Mouse (Mus musculus): Measurements from ENCODE around the gene Narf. TPM values are rescaled to one million over a fixed set of nuclear protein-coding genes. Genes with fewer than 3 reads are reported as not detected.

The Narf gene
- polyA plus RNA-seq (2012; ENCODE audit: low replicate concordance) = 6.8 and 16.3 TPM in 2 replicates

DNA sequence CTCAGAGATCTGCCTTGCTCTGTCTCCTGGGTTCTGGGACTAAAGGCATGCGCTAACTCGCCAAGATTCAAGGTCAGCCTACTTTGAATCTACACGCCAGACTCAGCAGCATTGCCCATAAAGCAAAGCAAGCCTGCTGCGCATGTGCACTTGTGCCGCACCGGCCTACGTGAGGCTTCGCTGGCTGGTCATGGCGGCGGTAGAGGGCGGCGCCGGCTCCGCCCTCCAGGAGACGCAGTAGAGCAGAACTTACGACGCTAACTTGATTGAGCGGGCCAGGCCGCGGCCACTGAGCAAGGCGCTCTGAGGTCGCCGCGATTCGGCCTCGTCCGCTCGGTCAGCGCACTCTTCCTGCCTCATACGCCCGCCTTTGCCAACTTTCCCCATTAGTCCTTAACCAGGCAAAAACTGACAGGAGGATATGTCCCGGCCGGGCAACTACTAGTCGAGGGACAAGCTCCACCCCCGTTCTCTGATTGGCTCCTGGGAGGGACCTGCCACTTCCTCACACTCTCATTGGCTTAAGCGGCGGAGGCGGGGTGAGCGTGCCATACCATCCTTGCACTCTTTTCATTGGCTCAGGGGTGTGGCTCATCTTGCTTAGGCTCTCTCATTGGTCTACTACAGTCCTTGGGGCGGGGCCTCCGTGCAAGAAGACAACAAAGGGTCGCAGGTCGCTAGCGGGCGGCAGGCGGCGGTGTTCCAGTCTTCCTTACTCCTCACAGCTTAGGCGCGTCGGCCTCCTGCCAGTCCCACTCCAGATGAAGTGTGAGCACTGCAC is at the start of gene Narf:
Gene Narf, plus strand, starts transcription at position 690 of the 781 bp plus-strand sequence.

DNA sequence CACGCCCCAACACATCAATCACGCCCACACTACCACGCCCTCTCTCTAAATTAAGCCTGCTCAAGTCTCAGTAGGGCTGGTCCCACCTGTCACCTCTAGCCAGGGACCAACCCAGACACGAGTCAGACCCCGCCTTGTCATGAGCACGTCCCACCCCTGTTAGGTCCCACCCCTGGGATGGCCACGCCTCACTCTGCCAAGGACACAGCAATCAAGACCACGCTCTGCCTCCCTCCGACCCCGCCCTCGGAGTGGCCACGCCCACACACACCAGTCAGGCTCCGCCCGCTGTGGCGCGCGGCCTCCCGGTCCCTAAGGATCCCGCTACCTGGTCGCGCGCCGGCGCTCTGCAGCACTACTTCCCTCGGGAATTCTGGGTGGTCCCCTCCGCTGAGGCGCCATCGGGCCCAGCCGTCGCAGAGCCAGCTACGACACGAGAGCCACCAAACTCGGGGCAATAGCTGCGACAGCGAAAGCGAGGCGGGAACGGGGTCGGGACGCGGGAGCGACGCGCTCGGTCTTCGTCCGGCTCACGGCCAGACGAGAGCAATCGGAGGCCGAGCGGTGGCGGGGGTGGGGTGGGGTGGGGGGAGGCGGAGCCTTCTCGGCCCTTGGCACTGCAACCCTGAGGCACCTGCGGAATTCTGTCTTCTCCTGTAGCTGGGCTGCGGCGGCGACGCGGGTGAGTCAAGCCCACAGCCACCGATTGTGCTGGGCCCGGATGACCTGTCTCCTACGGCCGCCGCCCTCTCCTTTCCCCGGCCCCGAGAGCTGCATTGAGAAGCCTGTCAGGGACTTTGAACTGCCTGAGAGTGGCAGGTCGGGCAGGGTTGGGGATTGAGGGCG is 32.7 kb upstream of the Narf start, which contains the start of the genes Hexdc and Ogfod3:
Gene Hexdc, plus strand, starts transcription at position 273 of the 846 bp plus-strand sequence.
Gene Ogfod3, minus strand, starts transcription at position 551 of the 846 bp plus-strand sequence.

DNA sequence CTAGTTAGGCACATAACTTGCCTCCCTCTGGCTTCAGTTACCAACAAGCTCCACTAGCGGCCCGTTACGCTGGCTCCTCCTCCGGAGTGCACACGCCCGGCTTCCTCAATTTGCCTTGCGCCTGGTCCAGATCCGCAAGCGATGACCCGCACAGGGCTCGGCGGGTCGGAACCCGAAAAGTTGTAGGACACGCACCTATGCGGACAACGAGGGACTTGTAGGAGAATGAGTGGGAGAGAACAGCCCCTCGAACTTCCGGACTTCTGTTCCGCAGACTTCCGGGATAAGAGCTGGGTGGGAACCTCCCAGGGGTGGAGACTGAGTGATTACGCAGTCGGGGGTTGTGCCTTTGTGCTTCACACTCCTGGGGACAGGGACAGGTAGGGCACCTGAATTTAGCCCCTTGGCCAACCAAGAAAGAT is 8.0 kb upstream of the Narf start, which contains the start of gene Cybc1:
Gene Cybc1, minus strand, starts transcription at position 305 of the 422 bp plus-strand sequence.

DNA sequence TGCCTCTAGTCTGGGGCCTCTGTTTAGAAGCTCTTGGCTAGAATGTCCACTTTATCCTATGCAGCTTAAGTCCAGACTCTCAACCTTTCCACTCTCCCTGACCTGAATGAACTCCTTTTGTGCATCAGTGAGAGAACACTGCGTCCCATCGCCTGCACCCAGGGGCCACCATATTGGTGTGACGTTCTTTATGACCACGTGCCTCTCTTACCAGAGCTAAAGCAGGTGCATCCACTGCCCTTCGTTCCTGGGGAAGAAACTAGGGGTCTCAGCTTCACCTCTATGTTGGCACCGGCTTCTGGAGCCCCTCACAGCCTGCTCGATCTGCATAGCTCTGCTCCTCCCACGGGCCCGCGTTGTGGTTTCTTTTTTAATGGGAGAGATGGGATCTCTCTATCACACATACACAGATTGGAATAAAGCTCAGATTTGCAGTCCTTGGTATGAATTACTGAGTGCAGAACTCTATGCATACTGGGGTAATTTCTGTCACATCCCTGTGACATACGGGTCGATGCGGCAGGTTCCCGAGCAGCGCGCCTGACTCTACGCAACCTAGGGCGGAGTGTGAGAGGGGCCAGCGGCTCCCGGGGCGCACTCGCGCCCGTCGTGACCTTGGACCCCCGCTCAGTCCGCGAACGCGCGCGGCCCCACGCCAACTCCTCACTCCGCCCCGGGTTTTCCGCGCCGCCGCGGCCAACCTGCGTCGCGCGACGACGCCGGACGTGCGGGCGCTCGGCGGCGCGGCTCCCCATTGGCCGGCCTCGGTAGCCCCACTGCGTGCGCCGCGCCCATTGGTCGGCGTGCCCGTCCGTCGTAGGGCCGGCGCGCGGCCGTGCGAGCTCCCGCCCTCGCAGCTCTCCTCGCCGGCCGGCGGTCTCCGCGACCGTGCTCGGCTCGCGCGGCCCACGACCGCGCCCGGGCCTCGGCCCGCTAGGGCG is 22.4 kb downstream of the Narf start, which contains the start of gene Foxk2:
Gene Foxk2, plus strand, starts transcription at position 831 of the 941 bp plus-strand sequence.

Other genes starting within 250 kb of the Narf start
- 102 and 115 TPM in 2 replicates for gene Csnk1d, start 245.9 kb upstream of the Narf start, polyA plus RNA-seq (2012; ENCODE audit: low replicate concordance)
- gene Cd7, start 197.8 kb upstream of the Narf start, polyA plus RNA-seq (2012; ENCODE audit: low replicate concordance) = 3.7 and 14.9 TPM in 2 replicates
- not detected in 2 replicates for gene Sectm1b, start 173.7 kb upstream of the Narf start, polyA plus RNA-seq (2012; ENCODE audit: low replicate concordance)
- gene Sectm1a, start 156.0 kb upstream of the Narf start, polyA plus RNA-seq (2012; ENCODE audit: low replicate concordance) = not detected in 2 replicates
- gene Tex19.2, start 118.6 kb upstream of the Narf start, polyA plus RNA-seq (2012; ENCODE audit: low replicate concordance) = not detected in 2 replicates
- gene Tex19.1, start 91.1 kb upstream of the Narf start, polyA plus RNA-seq (2012; ENCODE audit: low replicate concordance) = not detected in 2 replicates
- gene Uts2r, start 77.0 kb upstream of the Narf start, polyA plus RNA-seq (2012; ENCODE audit: low replicate concordance) = not detected in 2 replicates
- gene Hexdc, start 32.8 kb upstream of the Narf start, polyA plus RNA-seq (2012; ENCODE audit: low replicate concordance) = 7.4 and 12.8 TPM in 2 replicates
- gene Ogfod3, start 32.5 kb upstream of the Narf start, polyA plus RNA-seq (2012; ENCODE audit: low replicate concordance) = 4.3 and 9.0 TPM in 2 replicates
- gene Cybc1, start 7.9 kb upstream of the Narf start, polyA plus RNA-seq (2012; ENCODE audit: low replicate concordance) = 10.0 and 19.4 TPM in 2 replicates
- 39.0 and 51.3 TPM in 2 replicates for gene Foxk2, start 22.7 kb downstream of the Narf start, polyA plus RNA-seq (2012; ENCODE audit: low replicate concordance)
- 5.3 and 11.6 TPM in 2 replicates for gene Wdr45b, start 117.2 kb downstream of the Narf start, polyA plus RNA-seq (2012; ENCODE audit: low replicate concordance)
- gene Rab40b, start 151.0 kb downstream of the Narf start, polyA plus RNA-seq (2012; ENCODE audit: low replicate concordance) = not detected in 2 replicates
- 5.6 and 11.2 TPM in 2 replicates for gene Fn3krp, start 184.1 kb downstream of the Narf start, polyA plus RNA-seq (2012; ENCODE audit: low replicate concordance)
- 2.6 and 2.9 TPM in 2 replicates for gene Fn3k, start 197.7 kb downstream of the Narf start, polyA plus RNA-seq (2012; ENCODE audit: low replicate concordance)
- gene Tbcd, start 214.7 kb downstream of the Narf start, polyA plus RNA-seq (2012; ENCODE audit: low replicate concordance) = 2.5 and 2.9 TPM in 2 replicates